Mouse (Mus musculus) lung, postnatal 0 days (tissue): ENCODE measurements at regions not wholly inside any gene's neighbourhood (a gene's known extent, or its start where the extent isn't known, plus 50 kb on each side); places are given as distances from the start of the nearest gene placed in this dataset.

Experiments
- CTCF ChIP-seq: IDR thresholded peaks from 2 replicates; pipeline ENCODE4 v1.5.1; 2016; ENCODE audit warnings: antibody characterized with exemption, mild to moderate bottlenecking
- EP300 ChIP-seq: IDR thresholded peaks from 2 replicates; pipeline ENCODE4 v1.6.1; 2016; ENCODE audit warnings: antibody characterized with exemption, mild to moderate bottlenecking, control low read depth

DNA sequence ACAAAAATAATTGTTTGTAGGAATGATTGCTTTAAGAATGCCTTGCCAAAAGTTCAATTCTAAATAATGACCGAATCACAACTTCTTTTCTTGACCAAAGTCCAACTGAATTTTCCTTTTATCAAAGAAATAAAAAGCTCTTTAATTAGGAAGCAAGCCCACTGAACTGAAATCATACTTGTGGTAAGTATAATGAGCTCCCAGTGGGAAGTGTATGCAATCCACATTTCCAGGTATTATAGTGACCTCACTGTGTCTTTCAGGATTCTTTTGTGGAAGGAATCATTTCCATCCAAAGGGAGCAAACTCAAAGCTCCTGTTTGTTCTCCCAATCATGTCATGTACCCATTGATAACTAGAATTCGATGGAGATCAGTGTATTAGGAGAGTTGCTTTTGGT lies 497.8 kb downstream of the Cntn6 start:
- no peak for TF ChIP-seq CTCF
- TF ChIP-seq EP300 = no peak
